Mouse (Mus musculus) megakaryocyte, embryonic 14.5 days (primary cell): ENCODE measurements at regions not wholly inside any gene's neighbourhood (a gene's known extent, or its start where the extent isn't known, plus 50 kb on each side); places are given as distances from the start of the nearest gene placed in this dataset.

Experiments used
- H3K27me3 ChIP-seq: replicated peaks from 2 replicates; pipeline ENCODE3; 2012; ENCODE audit warnings: inconsistent platforms
- H3K36me3 ChIP-seq: replicated peaks from 2 replicates; pipeline ENCODE3; 2012; ENCODE audit warnings: low read length, inconsistent platforms, mixed read lengths
- H3K4me1 ChIP-seq: 2 replicates; pipeline ENCODE4 v1.6.1; 2012; ENCODE audit warnings: inconsistent platforms
- H3K4me3 ChIP-seq: replicated peaks from 2 replicates; pipeline ENCODE3; 2012; ENCODE audit warnings: moderate library complexity, mild to moderate bottlenecking, inconsistent platforms
- H3K9me3 ChIP-seq: 2 replicates; pipeline ENCODE4 v1.6.1; 2012; ENCODE audit warnings: inconsistent platforms
- FLI1 ChIP-seq: IDR thresholded peaks from 2 replicates; pipeline ENCODE4 v1.6.1; 2012; ENCODE audit warnings: low read length, inconsistent platforms, mixed read lengths
- GATA1 ChIP-seq: IDR thresholded peaks from 3 replicates; pipeline ENCODE4 v1.6.1; 2012; ENCODE audit warnings: mixed read lengths, low read length, inconsistent platforms, borderline replicate concordance

GRCm38 (mm10) chr14:102731746-102732145 is 250.7 kb downstream of the Kctd12 start:
- no peaks in the 10 kb centered on the region for H3K27me3 ChIP-seq
- no peaks in the 10 kb centered on the region for H3K36me3 ChIP-seq
- no peaks in the 10 kb centered on the region for H3K9me3 ChIP-seq
- H3K4me3 ChIP-seq: no peak overlapping the region
- TF ChIP-seq GATA1 (no peak), FLI1 (no peak)
- H3K4me1 ChIP-seq: peaks cover 30% of the 10 kb centered on the region

GRCm38 (mm10) chr14:102722633-102723032 is 259.8 kb downstream of the Kctd12 start:
- no peak for TF ChIP-seq GATA1
- TF ChIP-seq FLI1: no peak

GRCm38 (mm10) chr14:102718558-102718957 is 263.9 kb downstream of the Kctd12 start:
- Histone ChIP-seq H3K27me3 (no peaks in the 10 kb centered on the region), H3K4me1 (peaks cover 4% of the 10 kb centered on the region; the same call in 1 of the 2 replicates), H3K9me3 (no peaks in the 10 kb centered on the region), H3K36me3 (no peaks in the 10 kb centered on the region), H3K4me3 (no peak overlapping the region)
- TF ChIP-seq GATA1: no peak
- TF ChIP-seq FLI1: no peak

More at GRCm38 (mm10) chr14:102722633-102723032, 259.8 kb downstream of the Kctd12 start:
- no peaks in the 10 kb centered on the region for H3K27me3 ChIP-seq
- no peaks in the 10 kb centered on the region for H3K9me3 ChIP-seq
- H3K4me1 ChIP-seq: peaks cover 6% of the 10 kb centered on the region; the same call in 1 of the 2 replicates
- no peaks in the 10 kb centered on the region for H3K36me3 ChIP-seq
- H3K4me3 ChIP-seq: no peak overlapping the region

- Histone ChIP-seq H3K27me3 (no peaks in the 10 kb centered on the region), H3K4me3 (no peak overlapping the region), H3K36me3 (no peaks in the 10 kb centered on the region), H3K4me1 (no peaks in the 10 kb centered on the region), H3K9me3 (no peaks in the 10 kb centered on the region)
- TF ChIP-seq GATA1 (no peak), FLI1 (no peak)
Measured at GRCm38 (mm10) chr14:102712600-102712999, 269.8 kb downstream of the Kctd12 start.

GRCm38 (mm10) chr14:102706704-102707336 is 275.6 kb downstream of the Kctd12 start:
- no peaks in the 10 kb centered on the region for H3K4me1 ChIP-seq
- no peaks in the 10 kb centered on the region for H3K36me3 ChIP-seq
- H3K4me3 ChIP-seq: no peak overlapping the region
- no peaks in the 10 kb centered on the region for H3K27me3 ChIP-seq
- TF ChIP-seq FLI1 (no peak), GATA1 (no peak)
- no peaks in the 10 kb centered on the region for H3K9me3 ChIP-seq

- Histone ChIP-seq H3K9me3 (no peaks in the 10 kb centered on the region), H3K36me3 (no peaks in the 10 kb centered on the region), H3K4me1 (peaks cover 11% of the 10 kb centered on the region), H3K27me3 (peaks cover 2% of the 10 kb centered on the region), H3K4me3 (no peak overlapping the region)
- TF ChIP-seq FLI1: no peak
- TF ChIP-seq GATA1: no peak
Measured at GRCm38 (mm10) chr14:102701108-102701507, 281.3 kb downstream of the Kctd12 start.

GRCm38 (mm10) chr14:102700457-102700856 is 282.0 kb downstream of the Kctd12 start:
- Histone ChIP-seq H3K9me3 (no peaks in the 10 kb centered on the region), H3K27me3 (peaks cover 2% of the 10 kb centered on the region), H3K4me3 (no peak overlapping the region), H3K36me3 (no peaks in the 10 kb centered on the region), H3K4me1 (peaks cover 11% of the 10 kb centered on the region)
- TF ChIP-seq GATA1 (no peak), FLI1 (no peak)

GRCm38 (mm10) chr14:102699015-102699414 is 283.4 kb downstream of the Kctd12 start:
- TF ChIP-seq GATA1: no peak
- no peak for TF ChIP-seq FLI1
- H3K27me3 ChIP-seq: peaks cover 2% of the 10 kb centered on the region
- H3K4me1 ChIP-seq: peaks cover 11% of the 10 kb centered on the region
- H3K4me3 ChIP-seq: no peak overlapping the region
- no peaks in the 10 kb centered on the region for H3K9me3 ChIP-seq
- no peaks in the 10 kb centered on the region for H3K36me3 ChIP-seq

GRCm38 (mm10) chr14:102686791-102687190 is 295.6 kb downstream of the Kctd12 start:
- no peaks in the 10 kb centered on the region for H3K9me3 ChIP-seq
- no peaks in the 10 kb centered on the region for H3K27me3 ChIP-seq
- H3K4me3 ChIP-seq: no peak overlapping the region
- H3K36me3 ChIP-seq: no peaks in the 10 kb centered on the region
- TF ChIP-seq GATA1: no peak
- TF ChIP-seq FLI1: no peak
- H3K4me1 ChIP-seq: no peaks in the 10 kb centered on the region

- Histone ChIP-seq H3K36me3 (no peaks in the 10 kb centered on the region), H3K4me3 (no peak overlapping the region), H3K27me3 (no peaks in the 10 kb centered on the region), H3K9me3 (no peaks in the 10 kb centered on the region), H3K4me1 (no peaks in the 10 kb centered on the region)
- TF ChIP-seq GATA1: no peak
- no peak for TF ChIP-seq FLI1
Measured at GRCm38 (mm10) chr14:102676582-102676981, 305.9 kb downstream of the Kctd12 start.

- no peak overlapping the region for H3K4me3 ChIP-seq
- no peaks in the 10 kb centered on the region for H3K4me1 ChIP-seq
- no peaks in the 10 kb centered on the region for H3K36me3 ChIP-seq
- no peaks in the 10 kb centered on the region for H3K9me3 ChIP-seq
- no peaks in the 10 kb centered on the region for H3K27me3 ChIP-seq
- TF ChIP-seq GATA1 (no peak), FLI1 (no peak)
Measured at GRCm38 (mm10) chr14:102674635-102675034, 307.8 kb downstream of the Kctd12 start.
